Mouse (Mus musculus) bone marrow macrophage, adult 2 months (primary cell): ENCODE data around the gene Tmprss11d. TPM values are rescaled to one million over a fixed set of nuclear protein-coding genes. Genes with fewer than 3 reads are reported as not detected.
"Not testable (repeated sequence)": the region's sequence is repeated elsewhere in the genome, so short reads cannot be mapped to it uniquely, and the experiment has no call there.

Experiments
- H3K27ac ChIP-seq: 2 replicates; pipeline ENCODE4 v1.5.1; 2012; ENCODE audit warnings: low read depth, low read length; ENCODE audit not compliant: insufficient read depth
- H3K4me1 ChIP-seq: 2 replicates; pipeline ENCODE4 v1.6.1; 2012; ENCODE audit warnings: low read length; ENCODE audit not compliant: control insufficient read depth, insufficient read depth
- H3K4me3 ChIP-seq: 2 replicates; pipeline ENCODE4 v1.5.1; 2012; ENCODE audit warnings: mild to moderate bottlenecking, low read length, moderate library complexity; ENCODE audit not compliant: insufficient read depth
- CTCF ChIP-seq: IDR thresholded peaks from 2 replicates; pipeline ENCODE4 v1.5.1; 2012; ENCODE audit warnings: low read depth, mild to moderate bottlenecking, low read length, moderate library complexity
- POLR2A ChIP-seq: IDR thresholded peaks from 2 replicates; pipeline ENCODE4 v1.6.1; 2012; ENCODE audit warnings: mild to moderate bottlenecking, low read depth, low read length, borderline replicate concordance
- polyA plus RNA-seq: library from polyadenylated mRNA; stranded (reverse); fragments of >200 nt; gene quantifications from 2 replicates; pipeline ENCODE4 v1.2.4, GENCODE M21; 2012; ENCODE audit not compliant: missing spikeins, insufficient read depth, insufficient read length

Gene Tmprss11d
- not detected in 2 replicates for polyA plus RNA-seq

DNA sequence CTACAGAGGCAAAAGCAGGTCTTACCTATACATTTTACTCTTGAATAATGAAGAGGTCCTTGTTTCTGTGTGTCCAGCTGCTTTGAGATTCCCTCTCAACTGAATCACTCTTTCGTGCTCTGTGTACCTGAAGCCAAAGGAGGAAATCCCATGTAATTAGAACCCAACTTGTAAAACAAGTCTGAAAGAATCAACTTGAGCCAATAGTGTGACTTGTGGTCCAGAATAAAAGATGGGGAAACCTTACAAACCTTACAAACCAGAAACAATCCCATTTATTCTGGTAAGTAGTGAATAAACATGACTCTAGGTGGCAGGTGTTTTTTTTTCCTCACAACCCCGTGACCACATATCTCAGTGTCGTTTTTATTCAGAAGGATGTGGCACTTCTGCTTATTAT, at the start of gene Tmprss11d:
TSS of gene Tmprss11d (minus strand) at position 101 of the 400 bp plus-strand sequence.
- TF ChIP-seq POLR2A (no peak), CTCF (no peak)
- Histone ChIP-seq H3K4me1 (no peaks in the 10 kb centered on the region), H3K27ac (no peak within 1 kb of the TSS), H3K4me3 (no peak within 1 kb of the TSS)

DNA sequence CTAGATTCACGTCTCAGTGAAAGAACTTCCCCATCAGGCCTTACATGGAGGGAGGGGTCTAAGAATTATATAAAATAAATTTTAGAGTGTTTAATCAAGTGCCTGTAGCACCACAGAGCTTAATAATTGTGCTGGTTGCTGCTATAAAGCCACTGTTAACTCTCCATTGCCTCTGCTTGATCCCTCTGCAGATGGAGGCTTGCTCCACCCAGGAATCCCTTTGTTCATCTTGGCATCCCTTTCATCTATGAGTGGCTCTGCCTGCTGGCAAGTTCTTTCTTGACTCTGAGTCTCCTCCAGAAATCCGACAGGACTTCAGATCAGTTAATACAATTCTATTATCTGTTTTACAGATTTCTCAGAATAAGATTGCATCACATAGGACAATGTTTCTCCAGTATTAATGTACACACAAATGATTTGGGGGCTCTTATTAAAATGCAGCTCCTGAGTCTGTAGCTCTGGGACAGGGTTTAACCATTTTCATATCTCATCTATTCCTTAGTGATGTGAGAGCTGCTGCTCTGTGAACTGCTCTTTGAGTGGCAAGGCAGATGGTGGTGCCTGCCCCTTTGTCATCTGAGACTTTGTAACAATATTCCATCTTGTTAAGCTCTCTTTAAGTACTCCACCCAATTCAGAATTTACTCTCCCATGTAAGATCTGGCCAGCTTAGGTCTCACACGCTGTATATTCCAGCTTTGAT, 48.3 kb upstream of the Tmprss11d start:
- H3K27ac ChIP-seq, result no peak overlapping the region
- no peaks in the 10 kb centered on the region for H3K4me1 ChIP-seq
- H3K4me3 ChIP-seq, result no peak overlapping the region
- no peak for TF ChIP-seq CTCF
- no peak for TF ChIP-seq POLR2A

DNA sequence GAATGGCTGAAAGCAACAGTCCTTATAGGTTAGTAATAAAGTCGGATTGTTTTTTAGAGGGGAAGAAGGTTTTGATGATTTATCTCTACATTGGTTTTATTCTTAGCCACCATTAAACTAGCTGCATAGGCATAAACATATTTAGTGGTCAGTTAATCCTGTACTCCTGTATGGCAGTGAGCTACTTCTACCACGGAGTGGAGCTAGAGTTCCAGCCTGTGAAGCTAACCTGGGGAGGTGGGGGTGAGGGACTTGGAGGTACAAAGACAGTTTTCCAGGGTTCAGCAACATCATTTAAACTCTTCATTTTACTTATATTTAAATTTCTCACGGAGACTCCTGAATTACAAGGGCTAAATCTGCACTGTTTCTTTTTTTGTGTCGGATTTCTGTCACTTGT, 46.3 kb upstream of the Tmprss11d start:
- no peaks in the 10 kb centered on the region for H3K4me1 ChIP-seq
- H3K27ac ChIP-seq, result no peak overlapping the region
- no peak for TF ChIP-seq POLR2A
- no peak for TF ChIP-seq CTCF
- no peak overlapping the region for H3K4me3 ChIP-seq

DNA sequence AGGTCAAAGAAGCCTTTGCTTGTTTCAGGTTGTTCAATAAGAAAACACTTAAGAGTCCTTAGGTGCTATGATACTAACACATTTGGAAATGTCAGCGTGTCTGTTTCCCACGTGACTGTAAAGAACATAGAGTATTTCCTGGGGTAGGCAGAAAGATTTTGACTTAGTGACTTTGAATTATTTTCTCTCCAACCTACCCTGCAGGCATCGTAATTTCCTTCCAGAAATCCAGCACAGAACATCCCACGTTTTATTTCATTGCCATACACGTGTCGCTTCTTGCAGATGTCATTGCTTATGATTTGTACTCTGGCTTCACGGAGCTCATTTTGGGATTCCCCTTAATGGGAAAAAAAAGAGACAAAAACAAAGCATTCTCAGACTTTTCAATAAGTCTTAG, 41.1 kb upstream of the Tmprss11d start:
- no peak overlapping the region for H3K4me3 ChIP-seq
- no peak for TF ChIP-seq CTCF
- TF ChIP-seq POLR2A, result no peak
- no peaks in the 10 kb centered on the region for H3K4me1 ChIP-seq
- no peak overlapping the region for H3K27ac ChIP-seq

DNA sequence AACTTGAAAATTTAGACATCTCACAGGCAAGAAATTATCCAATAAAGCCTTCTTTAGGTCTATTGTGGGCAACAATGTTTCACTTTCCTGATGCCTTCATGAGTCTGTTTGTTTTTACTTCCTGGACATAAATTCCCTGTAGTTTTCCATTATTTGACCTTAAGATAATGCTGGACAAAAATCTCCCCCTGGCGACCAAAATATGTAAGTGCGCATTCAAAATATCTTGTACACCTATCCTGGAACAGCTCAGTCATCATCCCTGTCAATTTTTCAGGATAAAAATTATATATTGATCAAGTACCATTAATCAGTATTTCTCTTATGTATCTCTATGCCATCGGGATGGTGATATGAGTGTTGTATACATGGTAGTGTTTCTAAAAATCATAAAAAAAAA, 37.6 kb upstream of the Tmprss11d start:
- H3K27ac ChIP-seq, result no peak overlapping the region
- no peak for TF ChIP-seq POLR2A
- TF ChIP-seq CTCF, result no peak
- no peaks in the 10 kb centered on the region for H3K4me1 ChIP-seq
- no peak overlapping the region for H3K4me3 ChIP-seq

DNA sequence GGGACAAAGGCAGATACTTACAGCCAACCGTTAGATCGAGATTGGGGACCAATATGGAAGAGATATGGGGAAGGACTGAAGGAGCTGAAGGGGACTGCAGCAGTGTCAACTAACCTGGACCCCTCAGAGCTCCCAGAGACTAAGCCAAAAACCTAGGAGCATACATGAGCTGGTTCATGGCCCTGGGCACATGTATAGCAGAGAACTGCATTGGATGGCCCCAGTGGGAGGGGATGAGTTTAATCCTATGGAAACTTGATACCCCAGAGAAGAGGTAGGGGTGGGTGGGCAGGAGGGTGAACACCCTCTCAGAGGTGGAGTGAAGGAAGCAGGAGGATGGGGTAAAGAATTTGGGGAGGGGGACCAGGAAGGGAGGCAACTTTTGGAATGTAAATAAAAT, 34.7 kb upstream of the Tmprss11d start:
- Histone ChIP-seq H3K27ac (no peak overlapping the region), H3K4me3 (no peak overlapping the region), H3K4me1 (no peaks in the 10 kb centered on the region)
- no peak for TF ChIP-seq POLR2A
- no peak for TF ChIP-seq CTCF

DNA sequence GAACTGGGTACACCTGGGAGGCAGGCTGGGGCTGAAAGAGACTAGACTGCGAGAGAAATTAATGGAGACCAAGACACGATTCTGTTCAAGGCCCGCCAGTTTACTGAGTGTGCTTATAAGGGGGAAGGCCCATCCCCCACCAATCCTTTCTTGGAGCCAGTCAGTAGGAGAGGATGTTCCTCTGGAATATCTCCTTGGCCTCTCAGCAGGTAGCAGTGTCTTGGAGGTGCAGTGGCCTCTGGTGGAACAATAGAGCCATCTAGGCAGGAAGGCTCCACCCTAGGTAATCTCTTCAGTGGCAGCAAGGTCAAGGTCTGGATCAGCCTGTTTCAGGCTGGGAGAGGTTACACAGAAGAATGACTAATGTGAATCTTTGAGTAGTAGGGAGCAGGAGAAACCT, 34.0 kb upstream of the Tmprss11d start:
- no peaks in the 10 kb centered on the region for H3K4me1 ChIP-seq
- TF ChIP-seq CTCF, result no peak
- no peak for TF ChIP-seq POLR2A
- H3K4me3 ChIP-seq, result no peak overlapping the region
- no peak overlapping the region for H3K27ac ChIP-seq

DNA sequence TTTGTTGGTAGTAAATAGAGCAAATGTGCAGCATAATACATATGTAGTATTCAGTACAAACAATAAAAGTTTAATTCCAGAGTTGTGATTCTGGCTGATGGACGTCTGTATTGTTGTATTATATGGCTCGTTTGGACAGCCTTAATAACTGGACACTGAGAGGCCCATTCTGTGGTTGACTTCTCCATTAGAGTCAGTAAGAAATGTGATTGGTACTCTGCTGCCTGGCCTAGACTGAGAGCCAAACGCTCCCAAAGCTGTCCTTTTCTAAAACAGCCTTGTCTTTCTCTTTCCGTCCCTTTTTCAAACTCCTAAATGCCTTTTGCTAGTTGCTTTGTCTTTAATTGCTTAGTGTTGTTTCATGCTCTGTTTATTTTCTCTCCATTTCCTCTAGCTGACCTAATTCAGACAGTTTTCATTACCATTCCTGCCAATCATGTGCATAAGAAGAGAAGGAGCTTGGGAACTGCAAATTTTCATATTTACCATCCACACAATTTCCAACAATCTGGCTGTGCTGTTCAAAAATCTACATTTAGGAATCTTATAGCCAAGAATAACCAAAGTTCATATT, 13.7 kb downstream of the Tmprss11d start:
- H3K4me3 ChIP-seq, result no peak overlapping the region
- H3K4me1 ChIP-seq, result no peaks in the 10 kb centered on the region
- TF ChIP-seq CTCF (no peak), POLR2A (no peak)
- no peak overlapping the region for H3K27ac ChIP-seq

DNA sequence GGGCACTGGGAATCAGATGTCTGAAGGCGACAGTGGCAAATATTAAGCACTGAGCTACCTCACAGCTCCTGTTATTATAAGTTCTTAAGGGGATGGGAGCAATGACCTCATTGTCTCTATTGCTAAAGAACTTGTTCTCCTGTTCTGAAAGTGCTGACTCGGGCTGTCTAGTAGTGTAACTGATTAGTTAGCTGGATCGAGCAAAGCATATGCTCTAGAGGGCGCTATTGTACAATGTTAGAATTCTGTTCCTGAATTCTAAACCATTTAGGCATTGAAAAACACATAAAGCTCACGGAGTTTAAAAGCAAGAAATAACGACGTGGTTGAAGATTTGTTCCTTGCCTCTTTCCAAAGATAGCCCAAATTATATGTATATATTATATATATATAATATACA, 20.3 kb downstream of the Tmprss11d start:
- H3K4me3 ChIP-seq, result no peak overlapping the region
- no peak overlapping the region for H3K27ac ChIP-seq
- TF ChIP-seq CTCF, result no peak
- no peak for TF ChIP-seq POLR2A
- H3K4me1 ChIP-seq, result no peaks in the 10 kb centered on the region

DNA sequence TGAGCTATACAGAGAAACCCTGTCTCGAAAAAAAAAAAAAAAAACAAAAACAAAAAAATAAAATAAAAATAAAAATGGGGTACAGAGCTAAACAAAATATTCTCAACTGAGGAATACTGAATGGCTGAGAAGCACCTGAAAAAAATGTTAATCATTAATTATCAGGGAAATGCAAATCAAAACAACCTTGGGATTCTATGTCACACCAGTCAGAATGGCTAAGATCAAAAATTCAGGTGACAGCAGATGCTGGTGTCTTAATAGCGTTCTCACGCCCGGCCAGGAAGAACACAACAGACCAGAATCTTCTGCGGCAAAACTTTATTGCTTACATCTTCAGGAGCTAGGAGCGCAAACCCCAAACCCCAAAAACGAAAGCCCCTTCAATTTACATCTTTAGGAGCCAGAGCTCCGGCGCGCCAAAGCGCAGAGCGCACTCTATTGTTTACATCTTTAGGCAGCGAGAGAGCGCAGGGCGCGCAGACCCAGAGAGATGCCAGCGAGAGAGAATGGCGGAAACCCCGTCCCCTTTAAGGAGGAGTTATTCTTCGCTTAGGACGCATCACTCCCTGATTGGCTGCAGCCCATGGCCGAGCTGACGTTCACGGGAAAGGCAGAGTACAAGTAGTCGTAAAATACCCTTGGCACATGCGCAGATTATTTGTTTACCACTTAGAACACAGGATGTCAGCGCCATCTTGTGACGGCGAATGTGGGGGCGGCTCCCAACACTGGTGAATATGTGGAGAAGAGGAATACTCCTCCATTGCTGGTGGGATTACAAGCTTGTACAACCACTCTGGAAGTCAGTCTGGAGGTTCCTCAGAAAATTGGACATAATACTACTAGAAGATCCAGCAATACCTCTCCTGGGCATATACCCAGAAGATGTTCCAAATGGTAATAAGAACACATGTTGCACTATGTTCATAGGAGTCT, 54.9 kb downstream of the Tmprss11d start:
- not testable (repeated sequence) for H3K27ac ChIP-seq, H3K4me1 ChIP-seq
- peak overlapping the region; percentile 41 for H3K4me3 ChIP-seq

DNA sequence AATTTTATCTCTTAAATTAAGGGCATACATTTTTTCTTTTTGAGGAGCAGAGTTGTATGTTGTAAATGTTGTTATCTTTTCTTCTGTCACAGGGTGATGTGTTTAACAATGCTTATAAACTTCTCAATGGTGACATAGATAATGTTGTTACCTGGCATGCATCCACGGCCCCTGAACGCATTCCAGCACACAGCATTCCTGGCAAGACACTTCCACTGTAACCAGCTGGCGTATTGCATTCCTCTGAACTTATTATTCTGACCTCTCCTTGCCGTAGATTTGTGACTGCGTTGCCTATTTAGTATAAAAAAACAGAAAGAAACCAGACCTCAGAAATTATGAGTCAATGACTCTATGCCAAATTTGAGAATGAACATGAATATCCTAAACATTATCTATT, 67.1 kb downstream of the Tmprss11d start:
- Histone ChIP-seq H3K4me3 (no peak overlapping the region), H3K4me1 (no peaks in the 10 kb centered on the region), H3K27ac (no peak overlapping the region)
- TF ChIP-seq CTCF (no peak), POLR2A (no peak)
